Mouse (Mus musculus) spleen, adult 18-20 months (tissue): ENCODE data around the gene 2010003K11Rik.

Source experiments
- DNase-seq, 2 experiments: peaks; one replicate each; pipeline ENCODE4 v3.0.0; 2022; ENCODE audit warnings: mixed read lengths in 2 of 2

The 2010003K11Rik gene

DNA sequence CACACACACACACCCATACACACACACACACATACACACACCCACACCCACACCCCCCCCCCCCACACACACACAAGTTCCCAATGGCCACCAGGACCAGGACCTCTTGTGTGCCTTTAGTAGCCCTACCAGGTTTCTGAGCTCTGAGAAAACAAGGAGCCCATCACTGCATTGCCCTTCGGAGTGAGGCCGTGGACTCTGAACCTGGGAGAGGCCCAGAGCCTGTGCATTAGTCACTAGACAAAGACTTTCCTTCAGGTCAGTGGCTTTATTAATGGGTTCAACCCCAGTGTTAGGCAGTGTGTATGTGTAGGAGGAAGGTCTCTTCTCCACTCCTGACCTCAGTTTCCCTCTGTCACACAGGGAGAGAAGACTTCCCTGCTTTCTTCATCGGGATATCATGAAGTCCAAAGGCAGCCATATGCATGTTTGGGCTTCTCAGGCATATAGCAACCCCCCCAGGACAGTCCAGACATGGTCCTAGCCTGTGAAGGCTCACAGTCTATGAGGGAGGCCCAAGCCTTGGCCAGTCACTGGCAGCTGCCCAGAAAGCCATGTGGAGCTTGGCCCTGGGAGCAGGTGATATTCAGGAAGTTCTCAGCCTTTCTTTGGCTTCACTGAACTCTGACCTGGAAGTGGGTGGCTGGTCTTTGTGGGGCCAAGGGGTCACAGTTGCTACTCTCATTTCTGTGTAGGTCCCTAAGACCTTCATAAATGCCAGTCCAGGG, 1.7 kb downstream of the 2010003K11Rik start:
- no peak for DNase-seq

DNA sequence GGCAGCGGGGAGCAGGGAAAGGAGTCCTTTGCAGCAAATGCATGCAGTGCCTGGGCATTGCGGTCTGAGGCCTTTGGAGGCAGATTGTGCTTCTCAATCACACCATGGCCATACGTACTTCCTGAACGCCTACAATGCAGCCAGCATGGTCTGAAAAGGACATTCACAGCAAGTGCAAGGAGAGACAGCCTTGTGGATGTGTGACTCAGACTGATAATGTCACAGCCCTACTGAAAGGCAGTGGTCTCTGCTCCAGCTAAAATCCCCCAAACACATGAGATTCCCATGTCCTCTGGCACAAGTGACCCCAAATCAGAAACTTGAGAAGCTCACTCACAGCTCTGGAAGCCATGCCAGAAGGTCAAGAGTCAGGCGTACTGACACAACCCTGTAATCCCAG, 2.6 kb downstream of the 2010003K11Rik start:
- DNase-seq: no peak

DNA sequence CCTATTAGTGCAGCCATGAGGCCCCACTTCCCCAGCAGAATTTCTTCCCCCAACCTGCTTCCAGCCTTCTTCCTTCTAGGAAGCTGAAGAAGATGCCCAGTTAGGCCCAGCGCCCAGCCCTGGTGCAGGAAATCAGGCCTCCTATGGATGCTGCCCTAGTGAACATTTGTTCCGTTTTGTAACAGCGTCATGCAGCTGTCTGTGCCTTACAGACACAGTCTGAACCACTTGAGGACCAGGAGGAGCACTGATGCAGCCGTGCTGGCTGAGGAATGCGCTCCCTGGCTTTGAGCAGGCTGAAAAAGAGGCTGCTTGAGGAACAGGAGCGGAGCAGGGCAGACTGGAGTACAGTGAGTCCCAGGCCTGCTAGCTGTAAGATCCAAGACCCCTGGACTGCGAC, 3.7 kb downstream of the 2010003K11Rik start:
- no peak for DNase-seq

DNA sequence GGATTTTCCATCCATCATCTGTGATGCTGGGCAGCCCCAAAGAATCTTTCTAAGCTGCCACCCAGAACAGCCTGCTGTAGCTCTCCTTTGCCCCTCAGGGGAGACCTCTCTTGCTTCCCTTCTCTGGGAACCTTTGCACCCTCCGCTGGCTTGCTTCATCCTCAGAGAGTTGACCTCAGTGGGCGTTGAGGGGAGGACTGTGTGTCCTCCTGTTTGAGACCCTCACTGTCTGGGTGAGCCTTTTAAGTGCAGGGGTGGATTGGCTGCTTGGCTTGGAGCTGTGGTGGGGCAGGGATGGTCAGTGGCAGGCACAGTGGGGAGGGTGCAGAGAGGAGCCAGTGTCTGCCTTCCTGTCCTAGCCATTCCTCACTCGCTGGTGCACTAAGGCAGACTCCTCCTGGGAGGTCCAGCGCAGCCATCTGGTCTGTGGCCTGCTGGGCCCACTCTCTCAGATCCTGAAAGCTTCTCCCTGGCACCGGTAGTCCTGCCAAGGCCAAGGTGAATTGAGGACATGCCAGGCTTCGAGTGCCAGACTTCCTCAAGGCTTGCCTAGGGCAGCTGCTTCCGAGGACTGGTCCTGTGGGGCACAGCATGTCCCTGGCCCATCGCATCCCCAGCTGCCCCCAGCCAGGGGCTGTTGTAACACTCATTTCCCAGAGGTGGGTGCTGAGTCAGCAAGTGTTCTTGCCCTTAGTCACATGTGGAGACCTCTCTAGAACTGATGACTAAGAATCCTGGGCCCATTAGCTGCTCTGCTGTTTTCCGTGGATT, 5.7 kb downstream of the 2010003K11Rik start:
- DNase-seq: no peak

DNA sequence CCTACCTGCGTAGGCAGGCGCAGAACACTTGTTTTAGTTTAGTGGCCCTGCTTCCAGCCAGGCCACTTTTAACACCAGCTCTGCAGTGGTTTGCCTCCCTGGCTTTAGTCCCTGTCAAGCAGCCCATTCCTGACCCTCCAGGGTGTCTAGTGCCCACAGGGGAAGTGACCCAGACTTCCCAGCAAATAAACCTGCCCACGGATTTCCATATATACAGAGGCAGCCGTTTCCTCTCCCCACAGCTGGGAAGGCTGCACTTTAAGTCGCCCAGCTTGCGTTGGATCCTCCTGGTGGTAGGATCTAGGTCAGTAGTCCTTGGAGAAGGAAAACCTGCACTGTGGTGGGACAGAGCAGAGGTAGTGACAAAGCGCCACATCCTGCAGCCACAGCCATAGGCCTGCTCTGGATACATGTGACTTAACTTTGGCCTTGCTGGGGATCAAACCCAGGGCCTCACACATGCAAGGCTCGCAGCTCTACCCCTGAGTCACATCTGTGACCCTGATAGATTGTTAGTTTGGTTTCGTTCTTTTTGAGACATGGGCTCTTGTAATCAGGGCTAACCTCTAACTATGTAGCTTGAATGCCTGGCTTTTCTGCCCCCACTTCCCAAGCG, 7.2 kb downstream of the 2010003K11Rik start:
- no peak for DNase-seq

DNA sequence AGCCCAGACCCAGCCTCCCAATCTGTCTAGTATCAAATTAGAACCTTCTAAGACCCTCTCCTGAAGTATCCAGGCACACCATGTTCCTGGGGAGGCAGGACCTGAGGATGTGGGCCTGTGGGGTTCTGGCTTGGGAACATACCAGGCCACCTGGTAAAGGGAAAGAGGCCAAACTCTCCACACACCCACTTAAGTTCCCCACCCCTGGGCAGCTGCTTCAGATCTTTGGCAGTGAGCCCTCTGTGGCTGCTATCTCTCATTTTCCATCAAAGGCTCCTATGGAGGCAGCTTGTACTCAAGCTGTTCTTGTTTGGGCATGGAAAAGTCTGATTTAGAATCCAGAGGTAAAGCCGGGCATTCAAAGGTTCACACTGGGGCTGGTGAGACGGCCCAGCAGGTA, 10.5 kb downstream of the 2010003K11Rik start:
- DNase-seq: no peak

DNA sequence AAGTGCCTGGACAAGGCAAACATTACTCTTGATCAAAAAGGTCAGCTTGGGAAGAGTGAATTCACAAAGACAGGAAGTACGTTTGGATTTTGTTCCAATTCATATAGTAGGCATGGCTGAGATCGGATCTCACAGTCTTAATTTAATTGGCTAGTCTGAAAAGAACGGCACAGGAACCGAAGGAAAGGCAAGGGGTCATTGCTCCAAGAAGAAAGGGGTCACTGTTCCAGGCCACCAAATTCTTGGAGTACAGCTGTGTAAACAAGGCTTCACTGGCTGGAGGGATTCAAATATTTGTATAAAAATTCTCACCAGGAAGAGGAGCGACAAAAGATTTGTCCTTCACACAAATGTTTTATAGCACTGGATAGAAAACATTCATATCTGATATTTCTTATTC, 13.4 kb downstream of the 2010003K11Rik start:
- no peak for DNase-seq

DNA sequence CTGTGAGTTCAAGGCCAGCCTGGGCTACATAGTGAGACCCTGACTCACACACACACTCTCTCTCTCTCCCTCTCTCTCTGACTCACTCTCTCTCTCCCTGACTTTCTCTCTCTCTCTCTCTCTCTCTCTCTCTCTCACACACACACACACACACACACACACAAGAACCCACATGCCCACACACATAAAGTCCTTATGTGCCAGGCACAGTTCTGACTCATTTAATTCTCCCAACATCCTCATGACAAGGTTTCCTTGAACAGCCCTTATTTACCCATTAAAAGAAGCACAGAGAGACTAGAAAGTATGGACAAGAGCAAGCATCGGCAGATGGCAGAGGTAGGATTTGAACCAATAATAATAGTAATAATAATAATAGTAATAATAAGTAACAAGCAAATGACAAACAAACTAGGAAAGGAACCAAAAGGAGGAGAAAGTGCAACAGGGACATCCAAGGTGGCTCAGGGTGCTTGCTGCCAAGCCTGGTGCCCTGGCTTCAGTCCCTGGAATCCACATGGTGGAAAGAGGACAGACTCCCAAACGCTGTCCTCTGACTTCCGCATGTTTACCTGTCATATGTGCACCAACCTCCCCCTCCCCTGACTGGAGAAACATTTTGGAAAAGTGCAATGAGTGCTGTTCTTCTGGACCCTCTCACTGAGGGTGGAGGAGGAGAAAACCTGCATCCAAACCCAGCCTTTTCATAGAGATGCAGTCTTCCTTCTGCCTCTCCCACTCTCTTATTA, 16.1 kb downstream of the 2010003K11Rik start:
- no peak for DNase-seq

DNA sequence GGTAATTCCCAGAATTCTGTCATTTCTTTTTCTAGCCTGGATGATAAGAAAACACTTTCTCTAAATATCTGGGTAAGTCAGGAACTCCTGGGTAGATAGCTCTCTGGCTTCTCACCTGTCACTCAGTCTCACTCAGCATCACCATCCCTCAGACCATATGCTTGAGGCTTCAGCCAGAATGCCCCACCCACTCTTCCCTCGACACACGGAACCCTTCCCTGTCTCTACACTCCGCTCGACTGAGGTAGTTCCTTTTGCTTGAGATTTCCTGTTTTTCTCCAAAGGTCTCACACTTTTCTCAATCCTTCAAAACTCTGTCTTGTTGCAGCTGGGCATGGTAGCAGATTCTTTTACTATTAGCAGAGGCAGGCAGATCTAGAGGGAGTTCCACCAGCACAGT, 17.1 kb downstream of the 2010003K11Rik start:
- no peak for DNase-seq

DNA sequence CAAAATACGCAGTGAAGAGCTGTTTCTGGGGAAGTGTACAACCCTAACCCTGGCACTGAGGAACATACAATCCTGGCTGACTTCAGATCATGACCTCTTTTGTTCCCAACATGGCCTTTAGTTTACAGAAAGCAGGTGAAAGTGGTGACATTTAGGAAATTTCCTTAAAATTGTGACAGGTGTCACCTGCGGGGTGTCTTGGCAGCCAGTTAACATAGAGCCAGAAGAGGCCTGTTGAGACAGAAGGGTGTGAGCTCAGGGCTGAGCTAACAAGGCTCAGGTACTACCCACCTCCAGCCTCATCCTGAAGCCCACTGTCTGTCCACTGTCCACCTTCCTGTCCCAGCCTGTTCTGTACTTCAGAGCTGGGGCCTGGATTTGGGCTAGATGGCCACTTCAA, 18.3 kb downstream of the 2010003K11Rik start:
- DNase-seq: no peak

DNA sequence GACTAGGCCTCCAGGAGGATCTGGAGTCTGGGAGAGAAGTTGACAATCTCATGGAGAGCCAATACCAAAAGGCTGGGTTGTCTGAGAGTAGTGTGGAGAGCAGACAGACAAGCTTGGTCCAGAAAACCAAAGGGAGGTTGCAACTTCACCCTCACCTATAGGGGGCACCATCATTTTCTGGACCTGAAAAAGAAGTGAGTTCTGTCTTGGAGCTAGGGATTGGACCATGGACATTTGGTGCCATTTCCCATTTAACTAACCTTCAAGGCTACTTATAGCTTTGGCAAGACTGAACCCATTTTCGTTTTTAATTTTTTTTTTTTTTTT, 20.2 kb downstream of the 2010003K11Rik start:
- DNase-seq: no peak

DNA sequence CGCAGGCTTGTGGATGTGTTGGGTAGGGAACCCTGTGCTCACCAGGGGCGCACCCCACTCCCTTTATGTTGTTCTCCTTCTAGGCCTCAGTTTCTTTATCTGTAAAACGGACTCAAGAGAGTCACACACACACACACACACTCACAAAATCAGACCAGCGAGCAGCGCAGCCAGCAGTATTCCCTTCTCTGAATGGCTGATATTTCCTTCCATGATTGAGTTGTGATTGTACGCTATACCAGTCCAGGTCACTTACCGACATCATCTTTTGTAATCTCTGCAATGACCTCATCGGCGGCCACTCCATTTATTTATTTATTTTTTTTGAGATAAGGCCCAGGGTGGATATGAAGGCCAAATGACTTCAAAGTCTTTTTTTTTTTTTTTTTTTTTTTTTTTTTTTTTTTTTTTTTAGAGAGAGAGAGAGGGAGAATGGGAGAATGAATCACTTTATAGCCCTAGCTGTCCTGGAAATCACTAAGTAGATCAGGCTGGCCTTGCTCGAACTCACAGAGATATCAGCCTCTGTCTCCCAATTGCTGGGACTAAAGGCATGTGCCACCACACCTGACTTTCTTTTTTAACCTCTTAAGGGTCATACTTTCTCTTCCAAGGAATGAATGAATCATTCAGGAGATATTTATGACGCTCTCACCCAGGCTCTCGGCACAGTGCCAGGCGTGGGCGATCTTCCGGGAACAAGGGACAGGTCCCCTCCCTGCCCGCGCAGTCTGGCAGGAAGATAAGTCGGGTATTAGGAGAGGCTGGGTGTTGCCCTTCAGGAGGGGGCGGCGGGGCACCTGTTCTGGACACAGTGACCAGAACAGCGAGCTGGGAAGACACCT, 20.8 kb downstream of the 2010003K11Rik start, which contains the start of gene Syt12:
Gene Syt12, minus strand, starts transcription at position 103 of the 845 bp plus-strand sequence.
- no peak for DNase-seq

DNA sequence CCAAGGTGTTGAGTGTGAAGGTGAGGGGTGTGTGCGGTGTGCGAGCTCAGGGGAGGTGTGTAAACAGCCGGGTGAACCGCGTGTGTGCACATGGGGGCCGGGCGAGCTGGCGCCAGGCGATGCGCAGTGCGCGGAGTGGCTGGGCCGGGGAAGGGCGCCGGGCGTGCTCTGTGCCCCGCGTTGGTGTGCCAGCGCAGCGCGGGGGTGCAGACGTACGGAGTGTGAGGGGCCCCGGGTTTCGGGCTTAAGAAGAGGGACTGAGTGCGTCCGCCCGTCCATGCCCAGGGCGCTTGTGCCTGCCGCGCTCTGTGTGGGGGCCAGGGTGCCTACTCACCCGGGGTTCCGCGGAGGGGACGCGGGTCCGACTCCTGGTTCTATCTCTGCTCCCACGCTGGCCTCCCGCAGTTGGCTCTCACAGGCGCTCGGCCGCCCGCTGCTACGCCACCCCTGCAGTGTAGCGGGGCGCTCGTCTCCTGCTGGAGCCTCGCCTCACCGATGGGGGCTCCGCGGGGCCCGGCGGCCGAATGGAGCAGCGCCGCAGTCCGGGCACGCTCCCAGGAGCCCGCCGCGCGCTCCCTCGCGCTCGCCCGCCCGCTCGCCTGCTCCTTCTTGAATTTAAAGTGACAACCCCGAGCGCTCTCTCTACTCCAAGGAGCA, 21.7 kb downstream of the 2010003K11Rik start:
- DNase-seq: no peak

DNA sequence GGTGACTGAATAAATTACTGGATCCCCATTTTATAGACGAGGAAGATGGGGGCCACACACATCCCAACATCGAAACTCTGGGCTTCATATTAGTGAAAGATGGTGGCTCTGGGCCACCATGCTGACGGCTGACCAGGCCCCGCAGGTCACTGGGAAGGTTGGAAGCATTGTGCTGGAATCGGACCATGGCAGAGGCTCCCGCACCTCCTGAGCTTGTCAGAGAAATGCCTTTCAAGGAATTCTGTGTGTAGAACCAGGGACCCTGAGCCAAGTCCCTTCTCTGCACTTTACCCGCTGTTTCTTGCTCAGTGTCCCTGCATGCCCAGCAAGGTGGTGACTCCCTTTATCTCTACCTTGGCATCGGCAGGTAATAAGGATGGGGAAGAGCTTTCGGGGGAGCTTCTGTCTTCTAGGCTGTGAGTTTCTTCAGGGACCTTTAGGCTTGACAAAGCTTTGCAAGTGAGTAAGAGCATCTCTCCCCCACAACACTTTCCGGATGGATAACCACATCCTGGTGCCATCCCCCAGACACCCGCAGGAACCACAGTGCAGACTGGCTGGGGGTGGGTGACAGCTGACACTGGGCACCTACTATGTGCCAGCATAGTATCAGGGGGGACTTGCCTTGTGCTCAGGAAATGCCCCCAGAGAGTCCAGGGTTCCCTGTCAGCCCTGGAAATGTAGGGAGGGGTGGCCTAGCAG, 23.0 kb downstream of the 2010003K11Rik start:
- DNase-seq: no peak

DNA sequence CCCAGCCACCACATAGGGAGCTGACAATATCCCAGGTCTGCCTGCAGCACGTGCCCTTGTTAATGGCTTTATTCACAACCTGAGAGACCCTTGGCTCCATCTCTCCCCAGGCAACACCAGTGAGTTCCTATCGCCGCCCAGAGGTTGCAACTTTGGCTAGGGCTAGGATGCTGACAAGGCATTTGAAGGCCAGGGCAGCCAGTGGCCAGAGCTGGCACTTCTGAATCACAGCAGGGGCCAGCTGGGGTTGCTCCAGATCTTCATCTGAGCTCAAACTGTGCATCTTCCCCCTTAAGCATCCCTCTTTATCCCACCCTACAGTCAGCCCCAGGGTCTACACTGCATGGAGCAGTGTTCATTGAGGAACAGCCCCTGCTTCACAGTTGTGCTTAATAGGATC, 23.6 kb downstream of the 2010003K11Rik start:
- no peak for DNase-seq

DNA sequence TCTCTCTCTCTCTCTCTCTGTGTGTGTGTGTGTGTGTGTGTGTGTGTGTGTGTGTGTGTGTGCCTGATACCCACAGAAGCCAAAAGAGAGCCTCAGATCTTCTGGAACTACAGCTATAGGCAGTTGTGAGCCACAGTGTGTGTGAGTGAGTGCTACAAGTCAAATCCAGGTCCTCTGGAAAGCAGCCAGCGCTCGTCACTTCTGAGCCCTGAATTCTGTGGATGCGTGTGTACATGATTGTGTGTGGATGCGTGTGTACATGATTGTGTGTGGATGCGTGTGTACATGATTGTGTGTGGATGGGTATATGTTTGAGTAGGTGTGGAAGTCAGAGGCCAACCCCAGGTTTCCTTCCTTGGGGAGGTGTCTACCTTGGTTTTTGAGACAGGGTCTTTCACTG, 24.8 kb downstream of the 2010003K11Rik start:
- DNase-seq: no peak

DNA sequence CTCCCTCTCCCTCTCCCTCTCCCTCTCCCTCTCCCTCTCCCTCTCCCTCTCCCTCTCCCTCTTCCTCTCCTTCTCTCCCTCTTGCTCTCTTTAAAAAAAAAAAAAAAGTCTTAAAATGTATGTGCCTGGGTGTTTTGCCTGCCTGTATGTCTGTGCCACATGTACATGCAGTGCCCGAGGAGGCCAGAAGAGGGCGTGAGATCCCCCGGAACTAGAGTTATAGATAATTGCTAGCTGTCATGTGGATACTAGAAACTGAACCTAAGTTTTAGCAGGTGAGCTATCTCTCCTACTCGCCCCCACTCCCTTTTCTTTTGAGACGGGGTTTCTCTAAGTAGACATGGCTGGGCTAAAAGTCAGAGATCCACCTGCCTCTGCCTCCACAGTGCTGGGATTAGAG, 30.0 kb downstream of the 2010003K11Rik start:
- DNase-seq: no peak

DNA sequence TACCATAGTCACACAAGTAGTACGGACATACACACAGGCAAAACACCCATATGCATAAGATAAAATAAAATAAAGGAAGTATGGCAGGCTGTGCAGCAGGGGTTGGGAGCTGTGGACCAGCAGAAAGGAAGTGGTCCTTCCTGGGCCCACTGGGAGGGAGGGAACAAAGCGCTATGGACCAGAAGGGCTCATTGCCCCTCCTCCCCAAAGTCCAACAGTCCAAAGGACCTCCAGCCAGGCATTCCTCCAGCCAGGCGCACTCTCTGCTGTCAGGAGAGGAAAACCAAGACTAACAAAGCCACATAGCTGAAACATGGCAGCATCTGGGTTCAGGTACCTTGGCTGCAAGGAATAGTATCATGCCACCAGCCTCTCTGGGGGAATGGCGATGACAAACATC, 33.7 kb downstream of the 2010003K11Rik start:
- DNase-seq: no peak

DNA sequence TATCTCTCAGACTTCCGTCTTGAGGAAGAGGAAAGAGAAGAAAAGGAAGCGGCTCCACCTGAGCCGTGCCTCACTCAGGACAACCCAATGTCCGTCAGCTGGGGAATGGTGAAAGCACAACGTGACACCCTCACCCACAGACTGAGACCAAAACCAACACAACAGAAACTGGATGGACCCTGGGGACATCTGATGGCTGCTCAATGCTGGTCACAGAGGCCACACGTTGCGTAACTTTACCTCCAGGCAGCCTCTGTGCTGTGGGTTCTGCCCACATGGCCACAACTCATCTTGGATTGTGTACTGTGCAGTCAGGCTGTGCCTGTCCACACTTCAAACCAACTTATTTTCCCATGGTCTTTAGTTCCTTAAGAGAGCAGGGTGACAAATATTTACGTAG, 36.4 kb downstream of the 2010003K11Rik start:
- DNase-seq: no peak

DNA sequence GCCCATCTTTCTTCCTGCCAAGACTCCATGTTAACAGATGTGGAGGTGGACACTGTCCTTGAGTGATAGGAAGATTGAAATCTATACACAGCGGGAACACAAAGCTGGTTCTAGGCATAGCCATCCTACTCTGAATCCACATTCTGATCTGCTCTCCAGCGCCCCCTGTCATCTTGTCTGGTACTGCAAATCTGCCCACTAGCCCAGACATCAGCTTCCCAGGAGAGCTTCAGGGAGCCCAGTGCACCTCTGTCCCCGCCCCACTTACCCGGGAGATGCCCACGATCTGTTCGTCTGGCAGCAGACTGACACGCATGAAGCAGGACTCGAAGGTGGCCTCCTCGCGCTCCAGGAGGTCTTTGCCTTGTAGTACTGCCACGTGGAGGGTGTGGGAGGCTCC, 42.2 kb downstream of the 2010003K11Rik start:
- peak in 1 of 2 experiments; percentile 59 for DNase-seq
